Mouse (Mus musculus): ENCODE measurements around the gene Aftph. TPM values are rescaled to one million over a fixed set of nuclear protein-coding genes. Genes with fewer than 3 reads are reported as not detected.
A peak's percentile ranks its signal among the peaks of the same experiment; 100 is the strongest.
"Not testable (repeated sequence)": the region's sequence is repeated elsewhere in the genome, so short reads cannot be mapped to it uniquely, and the experiment has no call there.

Gene Aftph
- total RNA-seq (2015; ENCODE audit: low replicate concordance) (70.8 and 101 TPM in 2 replicates), total RNA-seq (2017; ENCODE audit: low replicate concordance) (57.7 and 83.8 TPM in 2 replicates)

- peak; percentile 86 for ATAC-seq (replicated peaks; ENCODE audit: low FRiP score, poor library complexity, severe bottlenecking)
Observed at GRCm38 (mm10) chr11:20741201-20742100, at the start of gene Aftph. Gene Aftph, minus strand, starts transcription at chr11:20741589.

- ATAC-seq (replicated peaks; ENCODE audit: low FRiP score, poor library complexity, severe bottlenecking) = no peak
Observed at GRCm38 (mm10) chr11:20789015-20789414, 47.6 kb upstream of the Aftph start.

DNA sequence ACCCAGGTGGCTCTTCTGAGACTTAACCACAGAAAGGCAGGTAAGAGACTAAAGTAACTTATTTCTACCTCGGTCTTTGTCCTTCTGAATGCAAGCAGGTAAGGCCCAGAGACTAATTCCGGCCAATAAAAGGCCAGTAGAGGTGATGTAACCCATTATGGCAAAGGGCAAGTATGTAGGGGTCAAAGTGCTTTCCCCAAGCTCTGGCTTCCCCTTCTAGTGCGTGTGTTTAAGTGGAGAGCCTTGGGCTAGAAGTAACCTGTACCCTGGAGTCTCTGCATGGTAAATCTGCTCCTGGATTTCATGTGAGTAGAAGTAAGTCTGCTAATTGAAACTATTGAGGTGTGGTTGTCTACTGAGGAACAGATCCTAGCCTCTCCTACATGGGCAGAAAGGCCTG lies 46.7 kb upstream of the Aftph start:
- no peak for ATAC-seq (replicated peaks; ENCODE audit: low FRiP score, poor library complexity, severe bottlenecking)

DNA sequence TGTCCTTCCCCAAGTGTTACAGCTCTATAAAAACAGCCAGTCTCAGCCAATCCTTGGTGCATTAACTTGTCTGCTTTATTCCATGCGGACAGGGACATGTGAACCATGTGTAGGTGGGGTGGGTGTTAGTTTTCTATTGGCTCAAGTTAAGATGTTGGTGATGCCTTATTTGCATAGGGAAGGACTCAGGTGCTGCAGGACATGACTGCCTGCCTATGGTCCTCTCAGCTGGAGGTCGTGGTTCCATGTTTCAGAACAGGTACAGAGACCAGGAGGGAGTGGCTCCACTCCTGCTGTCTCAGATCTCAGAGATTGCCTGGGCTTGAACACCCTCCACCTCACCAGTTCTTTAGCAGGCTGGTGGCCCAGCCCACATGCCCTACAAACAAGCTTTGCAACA lies 44.8 kb upstream of the Aftph start:
- ATAC-seq (replicated peaks; ENCODE audit: low FRiP score, poor library complexity, severe bottlenecking) = no peak

DNA sequence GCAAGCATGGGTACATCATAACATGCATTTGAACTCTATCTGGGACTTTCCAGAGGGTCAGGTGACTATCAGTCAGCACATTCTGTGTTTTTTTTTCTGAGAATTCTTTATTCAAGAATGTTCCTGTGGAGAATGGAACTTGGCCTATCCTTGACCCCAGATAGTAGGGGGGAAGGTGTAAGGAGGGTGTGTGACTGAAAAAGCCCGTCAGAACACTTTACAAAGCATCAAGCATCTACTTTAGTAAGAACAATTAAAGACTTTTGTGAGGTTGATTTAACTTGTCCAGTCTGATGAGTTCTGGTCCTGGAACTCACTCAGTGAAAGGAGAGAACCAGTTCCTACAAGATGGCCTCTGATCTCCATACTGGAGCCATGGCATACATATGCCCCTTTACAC lies 43.8 kb upstream of the Aftph start:
- ATAC-seq (replicated peaks; ENCODE audit: low FRiP score, poor library complexity, severe bottlenecking) = no peak

- ATAC-seq (replicated peaks; ENCODE audit: low FRiP score, poor library complexity, severe bottlenecking) = no peak
Observed at GRCm38 (mm10) chr11:20784776-20785175, 43.4 kb upstream of the Aftph start.

DNA sequence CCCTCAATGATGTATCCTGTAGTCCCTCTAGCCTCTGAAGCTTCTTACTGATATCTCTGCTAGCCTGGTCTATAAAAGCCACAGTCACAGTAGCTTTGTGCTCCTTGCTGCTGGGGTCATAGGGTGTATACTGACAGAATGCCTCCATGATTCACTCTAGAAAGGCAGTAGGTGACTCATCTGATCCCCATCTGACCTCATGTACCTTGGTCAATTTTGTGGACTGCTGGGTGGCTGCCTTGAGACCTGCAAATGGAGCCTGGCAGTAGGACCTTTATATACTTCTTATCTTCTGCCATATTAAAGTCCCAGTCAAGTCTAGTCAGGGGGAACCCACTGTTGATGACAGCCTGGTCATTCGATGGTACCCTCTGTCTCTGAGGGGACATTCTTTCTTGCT lies 42.1 kb upstream of the Aftph start:
- no peak for ATAC-seq (replicated peaks; ENCODE audit: low FRiP score, poor library complexity, severe bottlenecking)

DNA sequence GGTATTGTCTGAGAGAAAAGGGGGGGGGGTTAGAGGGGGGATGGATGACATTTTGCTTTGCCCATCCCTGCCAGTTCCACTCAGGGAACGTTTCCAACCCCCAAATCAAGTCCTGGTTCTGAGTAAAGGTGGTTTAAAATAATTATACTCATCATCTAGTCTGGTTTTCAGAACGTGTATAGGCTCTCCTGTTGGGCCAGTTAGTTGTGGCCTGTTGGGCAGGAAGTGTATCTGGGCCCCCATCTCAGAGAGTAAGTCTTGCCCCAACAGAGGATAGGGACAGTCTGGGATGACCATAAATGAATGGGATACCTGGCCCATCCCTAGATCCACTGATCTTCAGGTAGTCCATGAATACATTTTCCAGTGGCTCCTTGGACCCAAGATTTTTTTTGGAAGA lies 41.2 kb upstream of the Aftph start:
- no peak for ATAC-seq (replicated peaks; ENCODE audit: low FRiP score, poor library complexity, severe bottlenecking)

GRCm38 (mm10) chr11:20780312-20780711 lies 38.9 kb upstream of the Aftph start:
- no peak for ATAC-seq (replicated peaks; ENCODE audit: low FRiP score, poor library complexity, severe bottlenecking)

- peak; percentile 25; the same call in 1 of the 2 replicates for ATAC-seq (replicated peaks; ENCODE audit: low FRiP score, poor library complexity, severe bottlenecking)
Observed at GRCm38 (mm10) chr11:20778861-20779563, 37.6 kb upstream of the Aftph start.

GRCm38 (mm10) chr11:20778298-20778697 lies 36.9 kb upstream of the Aftph start:
- no peak for ATAC-seq (replicated peaks; ENCODE audit: low FRiP score, poor library complexity, severe bottlenecking)

DNA sequence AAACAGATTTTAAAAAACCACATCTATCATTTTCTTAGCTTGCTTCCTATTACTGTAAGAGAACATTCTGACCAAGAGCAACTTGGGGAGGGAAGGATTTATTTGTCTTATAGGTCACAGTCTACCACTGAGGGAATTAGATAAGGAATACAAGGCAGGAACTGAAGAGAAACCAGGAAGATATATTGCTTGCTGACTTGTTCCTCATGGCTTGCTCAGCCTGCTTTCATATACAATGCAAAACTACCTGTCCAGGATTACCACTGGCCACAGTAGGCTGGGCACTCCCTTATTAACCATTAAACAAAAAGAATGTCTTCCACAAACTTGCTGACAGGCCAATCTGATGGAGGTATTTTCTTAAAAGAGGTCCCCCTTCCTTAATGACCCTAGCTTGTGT lies 35.3 kb upstream of the Aftph start:
- no peak for ATAC-seq (replicated peaks; ENCODE audit: low FRiP score, poor library complexity, severe bottlenecking)

- no peak for ATAC-seq (replicated peaks; ENCODE audit: low FRiP score, poor library complexity, severe bottlenecking)
Observed at GRCm38 (mm10) chr11:20772642-20773041, 31.3 kb upstream of the Aftph start.

GRCm38 (mm10) chr11:20771827-20772226 lies 30.4 kb upstream of the Aftph start:
- ATAC-seq (replicated peaks; ENCODE audit: low FRiP score, poor library complexity, severe bottlenecking) = not testable (repeated sequence)

GRCm38 (mm10) chr11:20761984-20762383 lies 20.6 kb upstream of the Aftph start:
- not testable (repeated sequence) for ATAC-seq (replicated peaks; ENCODE audit: low FRiP score, poor library complexity, severe bottlenecking)

- ATAC-seq (replicated peaks; ENCODE audit: low FRiP score, poor library complexity, severe bottlenecking) = no peak
Observed at GRCm38 (mm10) chr11:20750573-20750972, 9.2 kb upstream of the Aftph start.

DNA sequence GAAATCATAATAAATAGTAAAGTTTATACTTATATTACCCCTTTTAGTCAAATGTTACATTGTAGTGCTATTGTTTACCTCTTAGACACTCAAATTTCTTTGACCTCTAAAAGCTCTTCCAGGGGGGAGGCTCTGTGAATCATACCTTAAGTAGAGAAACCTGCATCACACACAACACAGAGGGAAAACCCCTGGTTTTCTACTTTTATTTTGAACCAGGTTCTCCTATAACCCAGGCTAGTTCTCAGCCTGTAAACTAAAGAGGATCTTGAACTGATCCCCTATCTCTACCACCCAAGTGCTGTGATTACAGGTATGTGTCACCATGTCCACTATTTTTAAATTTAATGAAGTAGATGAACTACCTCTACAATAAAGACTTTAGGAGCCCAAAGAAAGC lies 2.0 kb upstream of the Aftph start:
- no peak for ATAC-seq (replicated peaks; ENCODE audit: low FRiP score, poor library complexity, severe bottlenecking)

DNA sequence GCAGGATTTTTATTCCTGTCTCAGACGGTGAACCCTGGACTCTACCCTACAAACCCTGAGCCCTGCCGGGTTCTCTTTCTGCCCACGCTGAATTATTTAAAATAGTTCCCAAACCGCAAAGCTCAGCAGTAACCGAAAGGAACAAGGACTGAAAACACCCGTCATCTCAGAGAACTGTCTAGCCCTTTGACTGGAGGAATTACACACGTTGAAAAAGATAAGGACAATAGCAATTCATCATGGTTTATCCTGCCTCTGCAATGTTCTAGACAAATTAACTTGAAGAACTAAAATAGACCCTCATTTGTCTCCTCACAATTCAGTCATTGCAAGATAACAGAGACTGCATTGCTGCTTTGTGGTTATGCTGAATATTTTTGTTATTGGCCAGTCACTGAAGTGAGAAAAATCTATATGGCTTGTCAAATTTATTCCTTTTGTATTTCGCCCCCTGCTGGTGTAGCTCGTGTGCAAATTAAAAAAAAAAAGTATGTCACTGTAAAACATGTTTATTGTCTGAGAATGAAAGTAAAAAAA lies 1.0 kb upstream of the Aftph start:
- peak; percentile 47 for ATAC-seq (replicated peaks; ENCODE audit: low FRiP score, poor library complexity, severe bottlenecking)

- peak; percentile 62 for ATAC-seq (replicated peaks; ENCODE audit: low FRiP score, poor library complexity, severe bottlenecking)
Observed at GRCm38 (mm10) chr11:20740481-20741200, 748 bp downstream of the Aftph start.

- ATAC-seq (replicated peaks; ENCODE audit: low FRiP score, poor library complexity, severe bottlenecking) = no peak
Observed at GRCm38 (mm10) chr11:20734066-20734465, 7.3 kb downstream of the Aftph start.

Data from erythroid progenitor cell, adult 5-6 weeks (primary cell).